Mouse (Mus musculus): ENCODE results near the gene Crhr1.

Gene Crhr1

GRCm38 (mm10) chr11:104132580-104133441, at the start of gene Crhr1:
Gene Crhr1, plus strand, starts transcription at chr11:104132855.
- peak; percentile 77 for DNase-seq (ENCODE audit: extremely low spot score, low spot score)

- no peak for DNase-seq (ENCODE audit: extremely low spot score, low spot score)
These were observed 49.4 kb upstream of the Crhr1 start for GRCm38 (mm10) chr11:104083248-104083647.

DNA sequence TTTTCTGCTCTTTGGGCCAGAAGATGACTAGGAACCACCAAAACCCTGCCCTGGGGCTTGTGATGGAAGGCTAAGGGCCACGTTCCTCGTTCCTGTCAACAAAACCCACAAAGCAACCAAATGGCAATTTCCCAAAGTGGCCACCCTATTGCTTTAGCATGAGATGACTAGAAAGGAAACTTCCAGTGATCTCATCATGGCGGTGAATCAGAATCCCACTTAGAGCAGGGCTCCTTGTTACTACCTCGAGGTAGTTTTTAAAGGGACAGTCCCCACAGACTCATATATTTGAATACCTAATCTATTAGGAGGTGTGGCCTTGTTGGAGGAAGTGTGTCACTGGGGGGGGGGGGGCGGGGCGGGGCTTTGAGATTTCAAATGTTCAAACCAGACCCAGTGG, 48.9 kb upstream of the Crhr1 start:
- DNase-seq (ENCODE audit: extremely low spot score, low spot score): no peak

DNA sequence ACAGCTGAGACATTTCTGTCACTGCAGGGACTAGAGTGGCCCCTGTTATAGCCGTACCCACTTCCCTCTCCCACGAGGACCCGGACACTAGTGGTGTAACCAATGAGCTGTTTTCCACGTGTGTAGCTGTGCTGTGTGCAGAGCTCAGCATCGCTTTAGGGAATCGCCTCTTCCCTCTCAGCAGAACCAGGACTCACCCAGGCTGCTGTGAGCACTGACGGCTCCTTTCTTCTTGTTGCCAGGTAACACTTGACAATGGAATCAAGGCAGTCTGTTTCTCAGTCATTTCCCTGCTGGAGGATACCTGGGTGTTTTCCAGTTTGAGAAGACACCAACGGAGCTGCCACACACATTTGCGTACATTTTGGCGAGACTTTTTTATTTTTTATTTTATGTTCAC, 44.1 kb upstream of the Crhr1 start:
- no peak for DNase-seq (ENCODE audit: extremely low spot score, low spot score)

- DNase-seq (ENCODE audit: extremely low spot score, low spot score): no peak
These were observed 41.9 kb upstream of the Crhr1 start for GRCm38 (mm10) chr11:104090769-104091168.

DNA sequence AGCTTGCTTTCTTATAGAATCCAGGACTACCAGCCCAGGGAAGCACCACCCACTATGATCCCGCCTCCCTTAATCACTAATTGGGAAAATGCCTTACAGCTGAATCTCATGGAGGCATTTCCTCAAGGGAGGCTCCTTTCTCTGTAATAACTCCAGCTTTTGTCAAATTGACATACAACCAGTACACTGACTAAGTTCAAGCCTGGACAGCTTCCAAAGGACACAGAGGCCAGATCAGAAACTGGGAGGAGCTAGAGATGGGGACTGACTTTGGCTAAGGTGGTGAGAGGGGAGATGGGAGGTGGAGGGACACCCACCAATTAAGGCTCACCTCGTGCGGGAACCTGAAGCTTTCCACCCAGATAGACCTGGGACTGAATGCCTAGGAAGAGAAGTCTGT, 37.5 kb upstream of the Crhr1 start:
- no peak for DNase-seq (ENCODE audit: extremely low spot score, low spot score)

GRCm38 (mm10) chr11:104096536-104096935, 36.1 kb upstream of the Crhr1 start:
- DNase-seq (ENCODE audit: extremely low spot score, low spot score): no peak

- peak; percentile 32 for DNase-seq (ENCODE audit: extremely low spot score, low spot score)
These were observed 33.1 kb upstream of the Crhr1 start for GRCm38 (mm10) chr11:104099542-104099941.

GRCm38 (mm10) chr11:104102641-104103040, 30.0 kb upstream of the Crhr1 start:
- no peak for DNase-seq (ENCODE audit: extremely low spot score, low spot score)

- no peak for DNase-seq (ENCODE audit: extremely low spot score, low spot score)
These were observed 26.3 kb upstream of the Crhr1 start for GRCm38 (mm10) chr11:104106329-104106728.

- no peak for DNase-seq (ENCODE audit: extremely low spot score, low spot score)
These were observed 25.7 kb upstream of the Crhr1 start for GRCm38 (mm10) chr11:104106969-104107368.

DNA sequence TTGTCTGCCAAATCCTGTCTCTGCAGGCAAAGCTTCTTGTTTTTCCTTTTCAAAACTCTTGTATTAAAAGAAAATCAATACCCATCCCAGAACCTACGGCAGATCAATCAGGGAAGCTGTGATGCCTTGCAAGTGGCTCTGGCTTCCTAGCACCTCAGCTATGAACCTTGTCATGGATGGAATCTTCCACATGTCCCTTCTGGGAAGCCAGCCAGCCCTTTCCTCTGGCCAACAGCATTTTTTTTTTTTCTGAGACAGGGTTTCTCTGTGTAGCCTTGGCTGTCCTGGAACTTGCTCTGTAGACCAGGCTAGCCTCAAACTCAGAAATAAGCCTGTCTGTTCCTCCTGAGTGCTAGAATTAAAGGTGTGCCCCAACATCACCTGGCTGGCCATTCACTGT, 22.3 kb upstream of the Crhr1 start:
- DNase-seq (ENCODE audit: extremely low spot score, low spot score): no peak

GRCm38 (mm10) chr11:104111851-104112250, 20.8 kb upstream of the Crhr1 start:
- no peak for DNase-seq (ENCODE audit: extremely low spot score, low spot score)

DNA sequence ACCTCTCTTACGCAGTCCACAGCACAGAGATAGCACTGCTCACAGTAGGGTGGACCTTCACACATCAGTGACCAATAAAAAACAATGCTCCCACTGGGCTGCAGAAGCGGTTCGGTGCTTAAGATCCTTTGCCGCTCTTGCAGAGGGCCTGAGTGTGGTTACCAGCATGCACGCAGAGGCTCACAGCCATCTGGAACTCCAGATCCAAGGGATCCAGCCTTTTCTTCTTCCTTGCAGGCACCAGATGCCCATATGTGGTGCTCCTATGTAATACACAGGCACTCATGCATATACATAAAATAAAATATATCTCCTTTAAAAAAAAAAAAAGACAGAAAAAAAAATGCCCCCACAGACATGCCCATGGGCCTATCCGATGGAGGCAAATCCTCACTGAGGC, 19.0 kb upstream of the Crhr1 start:
- no peak for DNase-seq (ENCODE audit: extremely low spot score, low spot score)

GRCm38 (mm10) chr11:104114690-104115089, 18.0 kb upstream of the Crhr1 start:
- peak; percentile 84 for DNase-seq (ENCODE audit: extremely low spot score, low spot score)

GRCm38 (mm10) chr11:104118356-104118755, 14.3 kb upstream of the Crhr1 start:
- no peak for DNase-seq (ENCODE audit: extremely low spot score, low spot score)

- no peak for DNase-seq (ENCODE audit: extremely low spot score, low spot score)
These were observed 9.7 kb upstream of the Crhr1 start for GRCm38 (mm10) chr11:104122966-104123365.

DNA sequence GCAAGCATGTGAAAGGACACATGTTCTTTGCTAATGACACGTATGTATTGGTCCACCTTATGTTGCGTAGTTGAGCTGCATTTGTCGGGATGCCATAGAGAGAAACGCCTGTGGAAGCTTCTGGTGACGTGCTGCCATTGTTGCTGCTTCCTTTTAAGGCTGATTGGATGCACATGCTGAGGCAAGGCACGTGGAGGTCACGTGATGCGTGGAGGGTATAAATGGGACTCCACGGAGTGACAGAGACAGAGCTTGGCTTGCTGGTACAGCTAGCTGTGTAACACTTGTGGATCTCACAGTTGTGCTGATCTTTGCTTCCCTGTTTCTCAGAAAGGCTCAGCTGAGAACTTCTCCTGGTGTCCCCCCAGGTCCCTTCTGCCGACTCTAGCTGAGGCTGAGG, 9.2 kb upstream of the Crhr1 start:
- no peak for DNase-seq (ENCODE audit: extremely low spot score, low spot score)

- no peak for DNase-seq (ENCODE audit: extremely low spot score, low spot score)
These were observed 8.1 kb upstream of the Crhr1 start for GRCm38 (mm10) chr11:104124582-104124981.

DNA sequence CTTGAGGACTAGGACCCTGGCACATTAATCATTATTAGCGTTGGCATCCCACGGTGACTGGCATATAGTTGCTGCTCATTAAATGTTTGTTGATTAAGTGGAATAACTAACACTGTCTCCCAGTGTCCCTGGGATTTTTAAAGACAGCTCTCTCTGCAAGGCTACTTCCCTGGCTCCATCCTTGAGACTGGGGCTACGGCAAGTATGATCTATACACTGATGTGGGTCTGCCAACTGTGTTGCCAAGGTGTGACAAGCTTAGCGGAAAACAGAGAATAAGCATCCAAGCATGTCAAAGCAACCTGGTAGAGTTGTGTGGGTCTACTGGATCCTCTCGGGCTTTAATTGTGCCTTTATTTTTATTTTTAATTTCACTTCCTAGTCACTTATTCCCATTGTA, 3.2 kb upstream of the Crhr1 start:
- no peak for DNase-seq (ENCODE audit: extremely low spot score, low spot score)

GRCm38 (mm10) chr11:104130721-104131647, 1.7 kb upstream of the Crhr1 start:
- DNase-seq (ENCODE audit: extremely low spot score, low spot score): no peak

DNA sequence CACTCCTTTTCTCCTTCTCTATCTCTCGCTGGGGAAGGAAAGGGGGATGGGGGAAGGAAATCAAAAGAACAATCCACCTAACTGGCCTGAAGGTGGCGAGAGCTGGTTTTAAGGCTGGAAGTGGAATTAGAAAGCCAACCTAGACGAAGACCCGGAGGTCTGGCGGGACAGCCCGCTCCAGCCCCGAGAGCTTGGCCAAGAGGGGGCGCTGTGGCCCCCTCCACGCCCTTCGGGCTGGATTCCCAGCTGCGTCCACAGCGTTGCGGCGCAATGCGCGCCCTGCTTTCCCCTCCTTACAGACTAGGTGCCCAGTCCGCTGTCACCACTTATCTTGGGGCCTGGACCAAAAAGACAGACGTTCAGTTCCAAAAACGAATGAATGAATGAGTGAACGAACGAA, 899 bp upstream of the Crhr1 start:
- peak; percentile 75 for DNase-seq (ENCODE audit: extremely low spot score, low spot score)
